Mouse (Mus musculus) ovary, adult 18-20 months (tissue): Measurements from ENCODE around the gene Washc3.

Experiments
- DNase-seq: peaks from one replicate; pipeline ENCODE4 v3.0.0; 2022; ENCODE audit warnings: low spot score, mixed read lengths

Gene Washc3

DNA sequence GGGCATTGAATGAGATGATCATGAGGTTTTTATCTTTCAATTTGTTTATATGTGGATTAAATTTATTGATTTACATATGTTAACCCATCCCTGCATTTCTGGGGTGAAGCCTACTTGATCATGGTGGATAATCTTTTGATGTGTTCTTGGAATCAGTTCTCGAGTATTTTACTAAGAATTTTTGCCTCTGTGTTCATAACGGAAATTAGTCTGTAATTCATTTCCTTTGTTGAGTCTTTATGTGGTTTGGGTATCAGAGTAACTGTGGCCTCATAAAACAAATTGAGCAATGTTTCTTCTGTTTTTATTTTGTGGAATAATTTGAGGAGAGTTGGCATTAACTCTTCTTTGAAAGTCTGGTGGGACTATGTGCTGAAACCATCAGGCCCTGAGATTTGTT, 54.7 kb downstream of the Washc3 start:
- DNase-seq, result no peak

GRCm38 (mm10) chr10:88260309-88260708, 59.4 kb downstream of the Washc3 start:
- no peak for DNase-seq

- no peak for DNase-seq
Measured at GRCm38 (mm10) chr10:88261186-88261585, 60.3 kb downstream of the Washc3 start.

DNA sequence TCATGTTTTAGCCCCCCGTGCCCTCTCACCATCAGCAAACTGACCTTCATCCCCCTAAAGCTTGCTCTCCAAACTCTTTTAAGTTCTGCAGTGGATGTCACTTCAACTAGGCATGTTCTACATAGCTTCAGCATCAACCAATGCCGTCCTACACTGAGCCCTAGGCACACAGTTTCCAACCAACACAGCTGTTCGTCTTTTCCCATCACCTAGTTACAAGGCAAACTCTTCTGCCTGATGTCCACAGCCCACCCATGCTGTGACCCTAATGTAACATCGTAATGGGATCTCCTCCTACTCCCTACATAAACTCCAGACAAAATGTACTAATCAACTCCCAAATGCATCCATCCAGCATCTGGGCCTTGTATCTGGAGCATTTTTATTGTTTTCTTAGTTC, 62.5 kb downstream of the Washc3 start:
- no peak for DNase-seq

- DNase-seq, result no peak
Measured at GRCm38 (mm10) chr10:88274045-88274444, 73.2 kb downstream of the Washc3 start.

GRCm38 (mm10) chr10:88281699-88282098, 80.8 kb downstream of the Washc3 start:
- DNase-seq, result no peak

GRCm38 (mm10) chr10:88284343-88284990, 83.6 kb downstream of the Washc3 start:
- DNase-seq, result no peak

GRCm38 (mm10) chr10:88287261-88287660, 86.4 kb downstream of the Washc3 start:
- DNase-seq, result no peak

DNA sequence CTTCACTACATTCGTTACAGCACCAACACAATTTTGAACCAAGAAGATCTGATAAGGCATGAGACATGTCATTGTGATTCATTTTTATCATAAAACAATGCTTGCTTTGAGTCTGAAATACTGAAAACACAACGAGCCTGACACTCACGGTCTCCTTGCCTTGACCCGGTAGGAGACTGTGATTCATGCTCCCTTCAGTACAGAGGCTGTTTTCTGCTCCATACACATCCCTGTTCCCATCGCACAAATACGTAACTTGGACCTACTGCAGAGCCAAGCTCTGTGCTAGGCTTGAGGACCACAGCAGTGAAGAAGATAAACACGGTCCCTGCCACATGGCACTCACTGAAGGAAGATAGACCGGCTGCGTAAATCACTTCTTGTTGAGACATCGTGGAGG, 87.2 kb downstream of the Washc3 start:
- DNase-seq, result no peak

DNA sequence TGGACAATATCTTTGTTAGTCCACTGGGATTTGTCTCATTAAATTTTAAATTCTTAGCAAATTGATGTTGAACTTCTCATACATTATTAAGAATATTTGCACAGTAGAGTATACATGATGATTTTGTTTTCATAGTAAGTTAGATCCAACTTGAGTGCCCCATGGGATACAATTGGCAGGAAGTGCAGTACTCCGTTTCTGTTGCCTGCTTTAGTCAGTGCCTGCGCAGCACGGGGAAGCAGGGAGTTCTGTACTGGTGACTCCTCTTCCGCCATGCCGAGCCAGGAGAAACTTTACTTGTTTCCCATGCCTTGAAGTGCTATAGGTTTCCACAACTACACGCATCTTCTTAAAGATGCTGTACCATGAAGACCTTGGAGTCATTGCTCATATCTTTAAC, 94.2 kb downstream of the Washc3 start:
- DNase-seq, result no peak
